20 mouse cellular contexts compared by ENCODE assay signal in the genomic region with DNA sequence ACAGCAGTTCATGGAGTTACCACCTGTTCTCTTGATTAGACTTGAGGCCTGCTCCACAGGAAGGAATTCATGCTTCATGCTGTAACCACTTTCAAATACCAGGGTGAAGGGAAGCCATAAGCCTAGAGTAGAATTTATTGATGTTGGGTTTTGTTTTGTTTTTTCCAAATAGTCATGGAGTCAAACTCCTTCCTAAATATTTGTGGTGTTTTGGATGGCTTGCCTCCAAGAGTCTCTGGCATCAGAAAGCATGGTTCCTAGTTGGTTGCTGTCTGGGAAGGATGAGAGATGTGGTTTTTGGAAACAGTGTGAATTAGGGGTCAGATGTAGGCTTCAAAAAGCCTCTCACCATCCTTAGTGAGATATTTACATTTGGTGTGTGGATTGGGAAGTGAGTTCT.
A peak's percentile ranks its signal among the peaks of the same experiment; 100 is the strongest.
DNase-seq lines count a peak whose midpoint lies in the region.
"Had no signal": no experiment of that assay in that cellular context is flagged by ENCODE, and none has a peak within 500 bp of the region (broad histone marks: within the 10 kb centered on the region; RNA-seq: fewer than 3 reads in every experiment).

No protein-coding gene starts in this region.

- peak; percentile 68 for DNase-seq in 3T3-L1 (ENCODE audit: low read depth, low spot score)
- peak; percentile 70 for DNase-seq in Muller cell, postnatal 12 days (ENCODE audit: inconsistent ontology term)
- DNase-seq in adipocyte (ENCODE audit: low spot score) = peak; percentile 8
- DNase-seq in ovary, postnatal 10 days (ENCODE audit: low spot score) = no peak
- no peak for DNase-seq in adrenal gland, adult (ENCODE audit: inconsistent age in 2 of 2, low spot score in 1 of 2)
- DNase-seq in neural tube, embryonic 10.5 days (ENCODE audit: extremely low spot score, low spot score) = no peak
- DNase-seq: adrenal gland, adult 2 months; adrenal gland, postnatal 14 days; cerebellum, adult 11 months; cerebellum, adult 2 months; cerebellum, adult 9-11 months; cerebellum, postnatal 25 days; embryo, embryonic 11 days; forebrain, postnatal 0 days; gastrocnemius, adult 2 months; gastrocnemius, postnatal 14 days; heart, adult 11 months; heart, postnatal 14 days; heart, postnatal 4 days; kidney, adult 18-20 months had no signal

Comparison
In these comparisons a context has a peak if more than half of its experiments do, and no peak if none do; other contexts are left out.
1. DNase-seq: peak in 3T3-L1 (single experiment), Muller cell, postnatal 12 days (single experiment) and adipocyte (single experiment); none in ovary, postnatal 10 days (single experiment), adrenal gland, adult (0 of 2) and neural tube, embryonic 10.5 days (single experiment).